ENCODE assay signal across 13 mouse cellular contexts in the genomic region with DNA sequence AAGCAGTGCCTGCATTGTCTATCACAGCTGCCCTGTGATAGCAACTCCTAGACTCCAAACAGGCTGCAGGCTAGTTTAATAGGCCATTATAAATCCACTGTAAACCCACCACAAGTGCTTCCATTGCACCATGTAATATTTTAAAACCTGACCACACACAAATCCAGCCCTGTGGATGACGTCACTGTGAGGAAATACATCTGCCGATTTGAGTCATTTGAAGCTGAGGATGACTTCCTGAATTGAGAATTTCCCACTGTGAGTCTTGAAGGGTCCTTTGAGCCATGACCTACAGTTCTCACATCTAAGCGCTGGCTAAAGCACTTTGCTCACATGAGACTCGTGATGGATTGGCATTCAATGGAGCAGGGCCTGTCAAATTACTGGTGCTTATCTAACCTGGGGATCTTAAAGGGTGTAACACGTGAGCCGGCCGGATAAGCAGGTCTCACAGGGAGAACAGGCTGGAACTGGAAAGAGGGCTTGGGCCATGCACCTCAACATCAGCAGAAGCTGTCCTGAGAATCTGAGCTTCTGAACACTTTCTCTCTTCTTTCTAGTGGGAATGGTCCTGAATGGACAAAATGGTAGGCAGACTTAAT. TPM values are rescaled to one million over a fixed set of nuclear protein-coding genes. Genes with fewer than 3 reads are reported as not detected.
DNase-seq lines count a peak whose midpoint lies in the region; ATAC-seq and TF ChIP-seq lines count a peak whose summit lies in the region.
"Had no signal": no experiment of that assay in that cellular context is flagged by ENCODE, and none has a peak within 500 bp of the region (broad histone marks: within the 10 kb centered on the region; RNA-seq: fewer than 3 reads in every experiment).

No protein-coding gene starts in this region.

- TF ChIP-seq POLR2A in kidney, adult 2 months (IDR thresholded peaks at IDR 0.05; ENCODE audit: low read depth, low read length) = no peak

- 0 out of 2 replicates have a peak, but pooled peaks cover 3% of the 10 kb centered on the region for H3K4me1 ChIP-seq in kidney, adult 2 months (ENCODE audit: control insufficient read depth, insufficient read depth, low read length)
- H3K4me1 ChIP-seq in forebrain, embryonic 16.5 days (replicated peaks; ENCODE audit: control insufficient read depth, insufficient read depth, low read length) = no peaks in the 10 kb centered on the region

- peak; percentile 53 for ATAC-seq in CD4-positive, CD25-positive, alpha-beta regulatory T cell, adult 4 months
- peak; percentile 51 for ATAC-seq in megakaryocyte, adult 5-6 weeks (ENCODE audit: poor library complexity, severe bottlenecking)
- ATAC-seq in forebrain, embryonic 16.5 days = no peak
- ATAC-seq: forebrain, postnatal 0 days; liver, embryonic 12.5 days had no signal

- H3K9me3 ChIP-seq in forebrain, embryonic 16.5 days (ENCODE audit: control insufficient read depth, low read length) = no peaks in the 10 kb centered on the region
- H3K9me3 ChIP-seq: liver, embryonic 12.5 days had no signal

- H3K36me3 ChIP-seq in kidney, adult 2 months (ENCODE audit: control insufficient read depth, insufficient read depth, low read length) = no peaks in the 10 kb centered on the region
- H3K36me3 ChIP-seq in forebrain, embryonic 16.5 days (ENCODE audit: control insufficient read depth, insufficient read depth) = no peaks in the 10 kb centered on the region
- H3K36me3 ChIP-seq: liver, embryonic 12.5 days had no signal

- H3K27me3 ChIP-seq in kidney, adult 2 months (replicated peaks; ENCODE audit: control insufficient read depth, insufficient read depth, low read length) = no peaks in the 10 kb centered on the region
- H3K27me3 ChIP-seq in forebrain, embryonic 16.5 days (replicated peaks; ENCODE audit: control insufficient read depth, insufficient read depth, low read length) = no peaks in the 10 kb centered on the region
- H3K27me3 ChIP-seq: liver, embryonic 12.5 days had no signal

- no peak overlapping the region for H3K9ac ChIP-seq in forebrain, embryonic 16.5 days (replicated peaks; ENCODE audit: low read depth, low read length)
- H3K9ac ChIP-seq: forebrain, postnatal 0 days; liver, embryonic 12.5 days had no signal

- no peak overlapping the region for H3K27ac ChIP-seq in kidney, adult 2 months (ENCODE audit: insufficient read depth, low read depth, low read length)
- no peak overlapping the region for H3K27ac ChIP-seq in forebrain, embryonic 16.5 days (ENCODE audit: low read length)
- H3K27ac ChIP-seq: liver, embryonic 12.5 days had no signal

- no peak for TF ChIP-seq CTCF in kidney, adult 2 months (conservative IDR thresholded peaks at IDR 0.05; ENCODE audit: insufficient read depth, insufficient read length, low read depth, low read length)

- no peak overlapping the region for H3K4me2 ChIP-seq in forebrain, embryonic 16.5 days (ENCODE audit: low read length)
- H3K4me2 ChIP-seq: liver, embryonic 12.5 days had no signal

- WGBS in kidney, adult 2 months = 33% methylated on average over 7 of the region's 7 CpGs
- whole genome bisulfite sequencing in forebrain, embryonic 16.5 days = 72% methylated on average over 7 of the region's 7 CpGs

- peak; percentile 37 for DNase-seq in 416B (ENCODE audit: low read depth)
- DNase-seq in kidney, adult 2 months = peak; percentile 47
- DNase-seq in adrenal gland, adult 18-20 months (ENCODE audit: low spot score in 2 of 2) = no peak
- no peak for DNase-seq in spleen, adult 18-20 months
- DNase-seq: cerebellum, adult 2 months; forebrain, postnatal 0 days; heart, postnatal 36 days; lung, postnatal 4 days; right cerebral cortex, postnatal 4 days had no signal

- H3K4me3 ChIP-seq in kidney, adult 2 months (ENCODE audit: insufficient read depth, low read depth, low read length) = no peak overlapping the region
- H3K4me3 ChIP-seq in forebrain, embryonic 16.5 days (replicated peaks; ENCODE audit: low read length) = no peak overlapping the region
- H3K4me3 ChIP-seq: liver, embryonic 12.5 days had no signal

RNA-seq across cellular contexts. Expression of a gene that starts 40.2 kb away (rescaled TPM):
- polyA plus RNA-seq in CD4-positive, CD25-positive, alpha-beta regulatory T cell, adult 4 months (2017; shearing (Covaris generic)) = 100 to 1,000 TPM; 134 to 151 TPM
- 3.6 and 5.1 TPM in 2 replicates for polyA plus RNA-seq in kidney, adult 2 months (2012; rRNA removed)
- total RNA-seq in megakaryocyte, adult 5-6 weeks (2015) = 3.2 and 4.3 TPM in 2 replicates
- 3.5 and 3.9 TPM in 2 replicates for total RNA-seq in megakaryocyte, adult 5-6 weeks (2017)
- 1 to 10 TPM; 1.1 to 1.8 TPM for total RNA-seq in adrenal gland, adult 18-20 months (2021)
- polyA plus RNA-seq in forebrain, embryonic 16.5 days (2015; fragmentation: Nextera tagmentation; extraction: Ambion mirVana) = 3.0 and 4.4 TPM in 2 replicates

Comparison
In these comparisons a context has a peak if more than half of its experiments do, and no peak if none do; other contexts are left out.
1. DNase-seq: peak in 416B (single experiment) and kidney, adult 2 months (single experiment); none in adrenal gland, adult 18-20 months (0 of 2) and spleen, adult 18-20 months (0 of 2).
2. RNA of a gene that starts 40.2 kb away (polyA plus RNA-seq): 134 to 151 TPM in CD4-positive, CD25-positive, alpha-beta regulatory T cell, adult 4 months; 3.6 to 5.1 TPM in kidney, adult 2 months and 3.0 to 4.4 TPM in forebrain, embryonic 16.5 days; every median in the first group is over 10 times any median in the second.